In the genomic region with DNA sequence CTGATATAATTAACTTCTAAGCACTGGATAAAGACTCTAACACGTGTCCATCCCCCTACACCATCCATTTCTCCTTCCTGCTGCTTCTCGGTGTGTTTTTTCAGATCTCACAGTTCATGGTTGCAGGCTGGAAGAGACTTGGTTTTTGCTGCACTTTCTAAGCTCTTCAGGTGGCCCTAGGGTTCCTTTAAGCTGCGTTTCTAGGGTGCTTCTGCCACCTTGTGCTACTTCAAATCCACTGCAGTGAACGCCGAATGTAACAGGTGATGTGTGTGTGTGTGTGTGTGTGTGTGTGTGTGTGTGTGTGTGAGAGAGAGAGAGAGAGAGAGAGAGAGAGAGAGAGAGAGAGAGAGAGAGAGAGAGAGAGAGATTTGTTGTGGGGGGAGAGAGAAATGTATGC, we compare ENCODE assay signal across 9 mouse cellular contexts.
DNase-seq lines count a peak whose midpoint lies in the region; TF ChIP-seq lines count a peak whose summit lies in the region.
"Had no signal": no experiment of that assay in that cellular context is flagged by ENCODE, and none has a peak within 500 bp of the region (broad histone marks: within the 10 kb centered on the region; RNA-seq: fewer than 3 reads in every experiment).

No protein-coding gene starts in this region.

- H3K4me3 ChIP-seq in gastrocnemius, adult 2 months, result no peak overlapping the region
- H3K4me3 ChIP-seq in ES-E14 (ENCODE audit: insufficient read depth in 1 of 2, low read depth in 1 of 2, low read length in 2 of 2, poor library complexity in 1 of 2, severe bottlenecking in 1 of 2), result no peak overlapping the region
- H3K4me3 ChIP-seq: limb, embryonic 12.5 days had no signal

- DNase-seq in gastrocnemius, adult 2 months, result no peak
- no peak for DNase-seq in gastrocnemius, adult 18-20 months (ENCODE audit: low spot score)
- no peak for DNase-seq in ES-E14 (ENCODE audit: low read depth, low spot score)
- DNase-seq in induced T-regulatory cell, adult 2 months (ENCODE audit: low read depth), result peak; percentile 1
- peak; percentile 60 for DNase-seq in lung, postnatal 25 days (ENCODE audit: low spot score)
- DNase-seq in right cerebral cortex, postnatal 4 days, result no peak
- DNase-seq in cerebellum, postnatal 25 days, result no peak
- DNase-seq in cerebellum, postnatal 36 days, result no peak

- in situ Hi-C loops in ES-E14 (cut with MboI; ENCODE audit: low sequenced_read_pairs in 2 of 2, unreplicated experiment in 2 of 2), result loop anchor here in 1 of 2 experiments (5.0 kb wide), 1 partner anchor 133 kb away; no protein-coding TSS in a partner anchor

- no peak overlapping the region for H3K9ac ChIP-seq in ES-E14 (ENCODE audit: insufficient read depth, low read depth, low read length, poor library complexity, severe bottlenecking)
- H3K9ac ChIP-seq: limb, embryonic 12.5 days had no signal

- no peaks in the 10 kb centered on the region for H3K9me3 ChIP-seq in ES-E14 (ENCODE audit: control insufficient read depth, insufficient read depth, low read depth, low read length)
- H3K9me3 ChIP-seq: limb, embryonic 12.5 days had no signal

- H3K4me1 ChIP-seq in ES-E14 (ENCODE audit: control insufficient read depth in 2 of 2, insufficient read depth in 2 of 2, low read length in 2 of 2, poor library complexity in 1 of 2), result peaks cover 11 to 17% of the 10 kb centered on the region in 2 experiments

- TF ChIP-seq CTCF in gastrocnemius, adult 2 months (IDR thresholded peaks at IDR 0.05), result peak; percentile 39

- no peaks in the 10 kb centered on the region for H3K36me3 ChIP-seq in ES-E14 (ENCODE audit: control insufficient read depth, insufficient read depth, low read length, poor library complexity, severe bottlenecking)
- H3K36me3 ChIP-seq: limb, embryonic 12.5 days had no signal

- no peak overlapping the region for H3K27ac ChIP-seq in gastrocnemius, adult 2 months
- H3K27ac ChIP-seq in ES-E14 (ENCODE audit: insufficient read depth, low read depth, low read length, poor library complexity, severe bottlenecking), result no peak overlapping the region
- H3K27ac ChIP-seq: limb, embryonic 12.5 days had no signal

- intact Hi-C loops in gastrocnemius, adult 2 months (cut with DNase I), result loop anchor here (1.0 to 10.0 kb wide), 2 partner anchors 136 to 581 kb away; no protein-coding TSS in a partner anchor

TF ChIP-seq in ES-E14, 5 proteins besides CTCF, POLR2A, EP300 and RAD21:
- no peak for TF ChIP-seq HCFC1 (IDR thresholded peaks at IDR 0.05; ENCODE audit: borderline replicate concordance, insufficient read depth, low read length)
- TF ChIP-seq ZC3H11A (IDR thresholded peaks at IDR 0.05; ENCODE audit: borderline replicate concordance, low read depth, low read length), result peak; percentile 79; the same call in 1 of the 2 replicates
- TF ChIP-seq MAFK (IDR thresholded peaks at IDR 0.05; ENCODE audit: insufficient read depth, low read depth, low read length), result no peak
- TF ChIP-seq CHD2 (IDR thresholded peaks at IDR 0.05; ENCODE audit: low read depth, low read length), result no peak
- no peak for TF ChIP-seq ZNF384 (IDR thresholded peaks at IDR 0.05; ENCODE audit: low read depth, low read length)

Comparison
In these comparisons a context has a peak if more than half of its experiments do, and no peak if none do; other contexts are left out.
1. DNase-seq: peak in induced T-regulatory cell, adult 2 months (single experiment) and lung, postnatal 25 days (single experiment); none in gastrocnemius, adult 2 months (single experiment), gastrocnemius, adult 18-20 months (single experiment), ES-E14 (single experiment), right cerebral cortex, postnatal 4 days (single experiment), cerebellum, postnatal 25 days (0 of 2) and cerebellum, postnatal 36 days (0 of 2).